In genomic region chr3:62506488-62507205, GRCm38 (mm10) we compare ENCODE assay signal across 7 mouse cellular contexts. TPM values are rescaled to one million over a fixed set of nuclear protein-coding genes. Genes with fewer than 3 reads are reported as not detected.
DNase-seq lines count a peak whose midpoint lies in the region; ATAC-seq and TF ChIP-seq lines count a peak whose summit lies in the region.

TSS of gene Dhx36 (minus strand) at chr3:62507004.

- peak within 1 kb of the TSS; percentile 85 for H3K4me3 ChIP-seq in embryonic facial prominence, embryonic 10.5 days
- peak within 1 kb of the TSS; percentile 98 for H3K4me3 ChIP-seq in intestine, postnatal 0 days (ENCODE audit: low read depth, low read length)
- peak within 1 kb of the TSS; percentile 94 for H3K4me3 ChIP-seq in midbrain, embryonic 12.5 days
- H3K4me3 ChIP-seq in small intestine, adult 2 months (ENCODE audit: low read depth, low read length): peak within 1 kb of the TSS; percentile 97

- DNase-seq in adrenal gland, postnatal 10 days: peak; percentile 98
- peak; percentile 96 for DNase-seq in embryonic facial prominence, embryonic 10.5 days (ENCODE audit: low spot score)
- peak; percentile 36 for DNase-seq in gonadal fat pad, adult 2 months (ENCODE audit: low read depth)
- peak; percentile 98 for DNase-seq in left cerebral cortex, postnatal 4 days

- TF ChIP-seq POLR2A in small intestine, adult 2 months (IDR thresholded peaks at IDR 0.05; ENCODE audit: low read depth, low read length): peak; percentile 43; the same call in 1 of the 2 replicates

- H3K9me3 ChIP-seq in embryonic facial prominence, embryonic 10.5 days: no peaks in the 10 kb centered on the region
- H3K9me3 ChIP-seq in intestine, postnatal 0 days (ENCODE audit: control insufficient read depth): no peaks in the 10 kb centered on the region
- no peaks in the 10 kb centered on the region for H3K9me3 ChIP-seq in midbrain, embryonic 12.5 days

- H3K4me2 ChIP-seq in intestine, postnatal 0 days (replicated peaks; ENCODE audit: low read depth): peak within 1 kb of the TSS; percentile 69
- peak within 1 kb of the TSS; percentile 61 for H3K4me2 ChIP-seq in midbrain, embryonic 12.5 days (replicated peaks)

- peak; percentile 97 for ATAC-seq in intestine, postnatal 0 days
- peak; percentile 99 for ATAC-seq in midbrain, embryonic 12.5 days (ENCODE audit: low FRiP score, low read depth)

- intact Hi-C loops in left cerebral cortex, postnatal 4 days (cut with DNase I): no loop called here

- H3K27ac ChIP-seq in embryonic facial prominence, embryonic 10.5 days (replicated peaks): peak within 1 kb of the TSS; percentile 95
- H3K27ac ChIP-seq in intestine, postnatal 0 days (ENCODE audit: low read depth, low read length): peak within 1 kb of the TSS; percentile 87
- peak within 1 kb of the TSS; percentile 97 for H3K27ac ChIP-seq in midbrain, embryonic 12.5 days (replicated peaks)
- no peak within 1 kb of the TSS for H3K27ac ChIP-seq in small intestine, adult 2 months (ENCODE audit: insufficient read depth, low read depth, low read length)

- 0 out of 2 replicates have a peak, but pooled peaks cover 3% of the 10 kb centered on the region for H3K27me3 ChIP-seq in embryonic facial prominence, embryonic 10.5 days (replicated peaks; ENCODE audit: low read depth, poor library complexity, severe bottlenecking)
- no peaks in the 10 kb centered on the region for H3K27me3 ChIP-seq in intestine, postnatal 0 days (replicated peaks; ENCODE audit: control insufficient read depth, insufficient read depth, low read length)
- no peaks in the 10 kb centered on the region for H3K27me3 ChIP-seq in midbrain, embryonic 12.5 days
- no peaks in the 10 kb centered on the region; the same call in 1 of the 2 replicates for H3K27me3 ChIP-seq in small intestine, adult 2 months (ENCODE audit: control insufficient read depth, insufficient read depth, low read length)

- peaks cover 6% of the 10 kb centered on the region for H3K36me3 ChIP-seq in embryonic facial prominence, embryonic 10.5 days (replicated peaks)
- H3K36me3 ChIP-seq in intestine, postnatal 0 days (ENCODE audit: control insufficient read depth, insufficient read depth): peaks cover 3% of the 10 kb centered on the region; the same call in 1 of the 2 replicates
- 0 out of 2 replicates have a peak, but pooled peaks cover 3% of the 10 kb centered on the region for H3K36me3 ChIP-seq in midbrain, embryonic 12.5 days
- H3K36me3 ChIP-seq in small intestine, adult 2 months (ENCODE audit: control insufficient read depth, insufficient read depth, low read length): peaks cover 2% of the 10 kb centered on the region; the same call in 1 of the 2 replicates

- peaks cover 14% of the 10 kb centered on the region for H3K4me1 ChIP-seq in embryonic facial prominence, embryonic 10.5 days
- peaks cover 8% of the 10 kb centered on the region for H3K4me1 ChIP-seq in intestine, postnatal 0 days (replicated peaks; ENCODE audit: control insufficient read depth, insufficient read depth, low read length)
- H3K4me1 ChIP-seq in midbrain, embryonic 12.5 days: peaks cover 14% of the 10 kb centered on the region
- H3K4me1 ChIP-seq in small intestine, adult 2 months (ENCODE audit: control insufficient read depth, insufficient read depth, insufficient read length, low read length): peaks cover 4% of the 10 kb centered on the region; the same call in 1 of the 2 replicates

- under 1% methylated on average over 66 of the region's 66 CpGs for WGBS in embryonic facial prominence, embryonic 10.5 days
- WGBS in intestine, postnatal 0 days: under 1% methylated on average over 66 of the region's 66 CpGs
- under 1% methylated on average over 64 of the region's 66 CpGs for WGBS in midbrain, embryonic 12.5 days
- WGBS in small intestine, adult 2 months: under 1% methylated on average over 66 of the region's 66 CpGs

- peak within 1 kb of the TSS; percentile 81 for H3K9ac ChIP-seq in intestine, postnatal 0 days (ENCODE audit: low read depth, low read length)
- H3K9ac ChIP-seq in midbrain, embryonic 12.5 days (replicated peaks): peak within 1 kb of the TSS; percentile 92

- peak; percentile 11; the same call in 1 of the 2 replicates for TF ChIP-seq CTCF in intestine, postnatal 0 days (IDR thresholded peaks at IDR 0.05; ENCODE audit: low read depth)
- no peak for TF ChIP-seq CTCF in small intestine, adult 2 months (IDR thresholded peaks at IDR 0.05; ENCODE audit: extremely low read depth, insufficient read length, insufficient replicate concordance, low read depth, low read length)

RNA-seq across cellular contexts. Expression of gene Dhx36, which starts in this region (rescaled TPM):
- 10 to 100 TPM; 29.7 to 36.6 TPM for total RNA-seq in adrenal gland, postnatal 10 days (2021)
- polyA plus RNA-seq in embryonic facial prominence, embryonic 10.5 days (2016; fragmentation: Nextera tagmentation; extraction: Ambion mirVana): 34.0 and 34.4 TPM in 2 replicates
- 7.0 TPM in 2 replicates for polyA plus RNA-seq in gonadal fat pad, adult 2 months (2012; rRNA removed)
- polyA plus RNA-seq in intestine, postnatal 0 days (2015; fragmentation: Nextera tagmentation; extraction: Ambion mirVana): 15.6 and 17.2 TPM in 2 replicates
- total RNA-seq in left cerebral cortex, postnatal 4 days (2021): 10 to 100 TPM; 68.8 to 71.9 TPM
- 51.7 and 60.4 TPM in 2 replicates for polyA plus RNA-seq in midbrain, embryonic 12.5 days (2016; fragmentation: Nextera tagmentation; extraction: Ambion mirVana)
- 0.58 and 2.2 TPM in 2 replicates for polyA plus RNA-seq in small intestine, adult 2 months (2012; rRNA removed)

Comparison
In these comparisons a context has a peak if more than half of its experiments do, and no peak if none do; other contexts are left out.
1. DNase-seq: peak in every context shown above with its lines; median percentile 98 in adrenal gland, postnatal 10 days; 98 in left cerebral cortex, postnatal 4 days; 96 in embryonic facial prominence, embryonic 10.5 days; 36 in gonadal fat pad, adult 2 months.